Mouse (Mus musculus) spleen, adult 2 months (tissue): ENCODE measurements around the gene Tmprss13.

Experiments used
- CTCF ChIP-seq: fragments of 200-500 bp; IDR thresholded peaks from 2 replicates; pipeline ENCODE4 v1.5.1; 2011; ENCODE audit warnings: mild to moderate bottlenecking, inconsistent platforms; ENCODE audit not compliant: insufficient read depth, insufficient read length, insufficient replicate concordance; ENCODE audit errors: extremely low read depth
- POLR2A ChIP-seq: fragments of 200-500 bp; IDR thresholded peaks from 2 replicates; pipeline ENCODE4 v1.6.1; 2011; ENCODE audit warnings: low read depth, low read length, inconsistent platforms

GRCm38 (mm10) chr9:45294210-45295011 is 24.5 kb upstream of the Tmprss13 start:
- TF ChIP-seq CTCF (no peak), POLR2A (no peak)
